Mouse (Mus musculus) left cerebral cortex, adult 8-10 months (tissue): Measurements from ENCODE around the gene Tspan33. TPM values are rescaled to one million over a fixed set of nuclear protein-coding genes. Genes with fewer than 3 reads are reported as not detected.
A peak's percentile ranks its signal among the peaks of the same experiment; 100 is the strongest.
"Not testable (repeated sequence)": the region's sequence is repeated elsewhere in the genome, so short reads cannot be mapped to it uniquely, and the experiment has no call there.

Experiments
- DNase-seq, 2 experiments: peaks; one replicate each; pipeline ENCODE4 v3.0.0; 2022; ENCODE audit warnings: low spot score in 2 of 2
- total RNA-seq, 4 experiments: library from RNA; stranded (reverse); gene quantifications; 2 replicates each; pipeline ENCODE4 v1.2.4; 2022

Tspan33 gene
- total RNA-seq, 4 experiments from 2014 or later, result 19.8 to 26.5 (median 21.7) TPM

- DNase-seq, result peak in 1 of 2 experiments; percentile 56
Measured at GRCm38 (mm10) chr6:29751466-29752152, 57.6 kb downstream of the Tspan33 start.

GRCm38 (mm10) chr6:29753336-29753735, 59.3 kb downstream of the Tspan33 start:
- no peak for DNase-seq

GRCm38 (mm10) chr6:29756001-29756400, 62.0 kb downstream of the Tspan33 start:
- no peak for DNase-seq

GRCm38 (mm10) chr6:29756476-29756875, 62.5 kb downstream of the Tspan33 start:
- no peak for DNase-seq

- peak; percentile 36 to 62 for DNase-seq
Measured at GRCm38 (mm10) chr6:29758417-29758816, 64.4 kb downstream of the Tspan33 start.

- DNase-seq, result no peak
Measured at GRCm38 (mm10) chr6:29759012-29759679, 65.1 kb downstream of the Tspan33 start.

GRCm38 (mm10) chr6:29760397-29760796, 66.4 kb downstream of the Tspan33 start:
- not testable (repeated sequence) for DNase-seq

- no peak for DNase-seq
Measured at GRCm38 (mm10) chr6:29761282-29761681, 67.3 kb downstream of the Tspan33 start.

GRCm38 (mm10) chr6:29762524-29762923, 68.5 kb downstream of the Tspan33 start:
- DNase-seq, result no peak

GRCm38 (mm10) chr6:29766874-29767273, 72.9 kb downstream of the Tspan33 start:
- no peak for DNase-seq

Other genes starting within 250 kb of the Tspan33 start
- 100 to 1,000 TPM; 249 to 281 (median 259) TPM for gene Atp6v1f, start 226.5 kb upstream of the Tspan33 start, total RNA-seq
- gene Atp6v1fnb, start 222.8 kb upstream of the Tspan33 start, total RNA-seq, result under 1 TPM in 2 of 4 experiments, not detected in 2; 0.57 to 0.89 TPM
- gene Kcp, start 186.3 kb upstream of the Tspan33 start, total RNA-seq, result 1 to 10 TPM in 3 of 4 experiments, under 1 TPM in 1; 0.78 to 1.2 (median 1.1) TPM
- gene Irf5, start 167.6 kb upstream of the Tspan33 start, total RNA-seq, result 10 to 100 TPM in 1 of 4 experiments, 1 to 10 TPM in 3; 4.7 to 10.3 (median 6.5) TPM
- gene Tnpo3, start 84.3 kb upstream of the Tspan33 start, total RNA-seq, result 10 to 100 TPM; 64.5 to 75.1 (median 70.3) TPM
- gene Smo, start 41.3 kb downstream of the Tspan33 start, total RNA-seq, result 10 to 100 TPM; 10.5 to 11.9 (median 11.0) TPM
- 100 to 1,000 TPM; 128 to 171 (median 150) TPM for gene Ahcyl2, start 73.8 kb downstream of the Tspan33 start, total RNA-seq
- gene Strip2, start 222.8 kb downstream of the Tspan33 start, total RNA-seq, result 10 to 100 TPM; 37.7 to 60.0 (median 42.6) TPM